Mouse (Mus musculus) heart, postnatal 14 days (tissue): ENCODE data around the gene Vps25. TPM values are rescaled to one million over a fixed set of nuclear protein-coding genes. Genes with fewer than 3 reads are reported as not detected.

Source experiments
- DNase-seq, 2 experiments: peaks; one replicate each; pipeline ENCODE4 v3.0.0; 2021 to 2022
- intact Hi-C: fragments of 180-260 bp; cut with DNase I; formaldehyde crosslinking; loops from one replicate; pipeline ENCODE4 v1.15.1; 2025
- total RNA-seq, 2 experiments: library from RNA; stranded (reverse); gene quantifications; 2 replicates each; pipeline ENCODE4 v1.2.3; 2021

The Vps25 gene
- total RNA-seq, 2 experiments from 2014 or later, result 76.4 to 81.0 TPM

GRCm38 (mm10) chr11:101307744-101308143 lies 54.2 kb downstream of the Vps25 start:
- intact Hi-C loops, result no loop called here
- no peak for DNase-seq

Other genes with a start within 250 kb of the Vps25 start
- 10 to 100 TPM; 89.3 to 90.2 TPM for gene Atp6v0a1, start 244.3 kb upstream of the Vps25 start, total RNA-seq
- 10 to 100 TPM in 1 of 2 experiments, 1 to 10 TPM in 1; 7.2 to 10.1 TPM for gene Naglu, start 183.7 kb upstream of the Vps25 start, total RNA-seq
- under 1 TPM; 0.32 to 0.41 TPM for gene Hsd17b1, start 175.3 kb upstream of the Vps25 start, total RNA-seq
- 10 to 100 TPM; 16.8 to 21.4 TPM for gene Coasy, start 171.1 kb upstream of the Vps25 start, total RNA-seq
- gene Mlx, start 166.4 kb upstream of the Vps25 start, total RNA-seq, result 10 to 100 TPM; 17.4 to 17.6 TPM
- 1 to 10 TPM; 2.0 to 2.2 TPM for gene Psmc3ip, start 158.3 kb upstream of the Vps25 start, total RNA-seq
- 10 to 100 TPM; 37.7 to 40.0 TPM for gene Retreg3, start 133.8 kb upstream of the Vps25 start, total RNA-seq
- gene Tubg1, start 133.8 kb upstream of the Vps25 start, total RNA-seq, result 10 to 100 TPM; 20.9 to 25.8 TPM
- gene Tubg2, start 97.8 kb upstream of the Vps25 start, total RNA-seq, result 1 to 10 TPM; 2.2 to 2.9 TPM
- gene Cntnap1, start 83.2 kb upstream of the Vps25 start, total RNA-seq, result 1 to 10 TPM; 1.4 to 2.1 TPM
- 10 to 100 TPM; 26.6 to 26.9 TPM for gene Plekhh3, start 82.4 kb upstream of the Vps25 start, total RNA-seq
- gene Ccr10, start 78.3 kb upstream of the Vps25 start, total RNA-seq, result not detected
- 10 to 100 TPM; 24.0 to 27.5 TPM for gene Ezh1, start 27.2 kb upstream of the Vps25 start, total RNA-seq
- 100 to 1,000 TPM; 149 to 167 TPM for gene Ramp2, start 7.7 kb upstream of the Vps25 start, total RNA-seq
- 10 to 100 TPM in 1 of 2 experiments, 1 to 10 TPM in 1; 7.0 to 11.7 TPM for gene Wnk4, start 6.9 kb downstream of the Vps25 start, total RNA-seq
- gene Cntd1, start 25.3 kb downstream of the Vps25 start, total RNA-seq, result under 1 TPM; 0.24 to 0.39 TPM
- gene Coa3, start 25.4 kb downstream of the Vps25 start, total RNA-seq, result 10 to 100 TPM; 84.0 to 89.7 TPM
- 10 to 100 TPM; 90.0 to 96.3 TPM for gene Becn1, start 48.6 kb downstream of the Vps25 start, total RNA-seq
- gene Psme3, start 62.5 kb downstream of the Vps25 start, total RNA-seq, result 10 to 100 TPM; 80.9 to 96.0 TPM
- 1 to 10 TPM; 3.1 to 3.2 TPM for gene Aoc2, start 71.4 kb downstream of the Vps25 start, total RNA-seq
- gene Aoc3, start 76.9 kb downstream of the Vps25 start, total RNA-seq, result 10 to 100 TPM; 36.9 to 42.0 TPM
- not detected for gene G6pc, start 113.9 kb downstream of the Vps25 start, total RNA-seq
- 10 to 100 TPM; 14.2 to 21.3 TPM for gene Aarsd1, start 163.9 kb downstream of the Vps25 start, total RNA-seq
- gene Gm27029, start 171.1 kb downstream of the Vps25 start, total RNA-seq, result 10 to 100 TPM in 1 of 2 experiments, 1 to 10 TPM in 1; 3.2 to 11.2 TPM
- gene Rundc1, start 171.4 kb downstream of the Vps25 start, total RNA-seq, result 10 to 100 TPM; 10.8 to 11.1 TPM
- 10 to 100 TPM; 60.2 to 61.2 TPM for gene Ptges3l, start 171.6 kb downstream of the Vps25 start, total RNA-seq
- 10 to 100 TPM; 49.7 to 52.9 TPM for gene Rpl27, start 188.6 kb downstream of the Vps25 start, total RNA-seq
- gene Ifi35, start 194.7 kb downstream of the Vps25 start, total RNA-seq, result 10 to 100 TPM; 12.2 TPM
- 1 to 10 TPM; 5.9 to 6.7 TPM for gene Rnd2, start 211.3 kb downstream of the Vps25 start, total RNA-seq
- gene Vat1, start 212.5 kb downstream of the Vps25 start, total RNA-seq, result 10 to 100 TPM; 31.8 to 33.0 TPM